Mouse (Mus musculus): ENCODE data around the gene Tsc22d3. TPM values are rescaled to one million over a fixed set of nuclear protein-coding genes. Genes with fewer than 3 reads are reported as not detected.
A peak's percentile ranks its signal among the peaks of the same experiment; 100 is the strongest.

Gene Tsc22d3
- polyA plus RNA-seq, 2 experiments = 52.9 to 96.0 TPM

- H3K36me3 ChIP-seq (ENCODE audit: control insufficient read depth, insufficient read depth, low read length) = no peaks in the 10 kb centered on the region
- peaks cover 6% of the 10 kb centered on the region; the same call in 1 of the 2 replicates for H3K27me3 ChIP-seq (ENCODE audit: control insufficient read depth, insufficient read depth, low read length)
- H3K4me2 ChIP-seq (replicated peaks; ENCODE audit: low read depth, low read length, severe bottlenecking) = no peak overlapping the region
- no peak overlapping the region for H3K9ac ChIP-seq (ENCODE audit: low read depth, low read length, severe bottlenecking)
- H3K9me3 ChIP-seq (ENCODE audit: control insufficient read depth, low read length) = no peaks in the 10 kb centered on the region
- TF ChIP-seq POLR2A (IDR thresholded peaks at IDR 0.05; ENCODE audit: borderline replicate concordance, extremely low read depth, insufficient read depth, insufficient read length) = no peak
- no peak overlapping the region for H3K27ac ChIP-seq (replicated peaks; ENCODE audit: low read depth, low read length)
- WGBS = 66% methylated on average over 3 of the region's 3 CpGs
- DNase-seq (ENCODE audit: low spot score) (no peak), ATAC-seq (ENCODE audit: low FRiP score, low read depth) (no peak)
- H3K4me1 ChIP-seq (ENCODE audit: control insufficient read depth, insufficient read depth, low read length) = no peaks in the 10 kb centered on the region
- no peak overlapping the region for H3K4me3 ChIP-seq (replicated peaks; ENCODE audit: low read length)
Observed at GRCm38 (mm10) chrX:140575636-140576035, 24.8 kb downstream of the Tsc22d3 start.

- Histone ChIP-seq H3K4me3 (replicated peaks; ENCODE audit: low read length) (no peak overlapping the region), H3K4me2 (replicated peaks; ENCODE audit: low read depth, low read length, severe bottlenecking) (no peak overlapping the region), H3K4me1 (ENCODE audit: control insufficient read depth, insufficient read depth, low read length) (no peaks in the 10 kb centered on the region), H3K36me3 (ENCODE audit: control insufficient read depth, insufficient read depth, low read length) (no peaks in the 10 kb centered on the region), H3K9ac (ENCODE audit: low read depth, low read length, severe bottlenecking) (no peak overlapping the region), H3K27me3 (ENCODE audit: control insufficient read depth, insufficient read depth, low read length) (peaks cover 6% of the 10 kb centered on the region; the same call in 1 of the 2 replicates), H3K27ac (replicated peaks; ENCODE audit: low read depth, low read length) (no peak overlapping the region), H3K9me3 (ENCODE audit: control insufficient read depth, low read length) (no peaks in the 10 kb centered on the region)
- DNase-seq (ENCODE audit: low spot score) (no peak), ATAC-seq (ENCODE audit: low FRiP score, low read depth) (no peak)
- TF ChIP-seq POLR2A (IDR thresholded peaks at IDR 0.05; ENCODE audit: borderline replicate concordance, extremely low read depth, insufficient read depth, insufficient read length) = no peak
- 68% methylated on average over 1 of the region's 1 CpGs for WGBS
Observed at GRCm38 (mm10) chrX:140575200-140575599, 25.3 kb downstream of the Tsc22d3 start.

- Histone ChIP-seq H3K36me3 (ENCODE audit: control insufficient read depth, insufficient read depth, low read length) (no peaks in the 10 kb centered on the region), H3K27me3 (ENCODE audit: control insufficient read depth, insufficient read depth, low read length) (peaks cover 6% of the 10 kb centered on the region; the same call in 1 of the 2 replicates), H3K9ac (ENCODE audit: low read depth, low read length, severe bottlenecking) (no peak overlapping the region), H3K9me3 (ENCODE audit: control insufficient read depth, low read length) (no peaks in the 10 kb centered on the region), H3K4me2 (replicated peaks; ENCODE audit: low read depth, low read length, severe bottlenecking) (no peak overlapping the region), H3K4me3 (replicated peaks; ENCODE audit: low read length) (no peak overlapping the region), H3K27ac (replicated peaks; ENCODE audit: low read depth, low read length) (no peak overlapping the region), H3K4me1 (ENCODE audit: control insufficient read depth, insufficient read depth, low read length) (no peaks in the 10 kb centered on the region)
- no peak for DNase-seq (ENCODE audit: low spot score)
- WGBS = 33% methylated on average over 2 of the region's 2 CpGs
- TF ChIP-seq POLR2A (IDR thresholded peaks at IDR 0.05; ENCODE audit: borderline replicate concordance, extremely low read depth, insufficient read depth, insufficient read length) = no peak
- no peak for ATAC-seq (ENCODE audit: low FRiP score, low read depth)
Observed at GRCm38 (mm10) chrX:140572702-140573338, 27.6 kb downstream of the Tsc22d3 start.

GRCm38 (mm10) chrX:140569595-140569994 lies 30.9 kb downstream of the Tsc22d3 start:
- no peaks in the 10 kb centered on the region for H3K9me3 ChIP-seq (ENCODE audit: control insufficient read depth, low read length)
- no peak overlapping the region for H3K27ac ChIP-seq (replicated peaks; ENCODE audit: low read depth, low read length)
- H3K9ac ChIP-seq (ENCODE audit: low read depth, low read length, severe bottlenecking) = no peak overlapping the region
- ATAC-seq (ENCODE audit: low FRiP score, low read depth) (no peak), DNase-seq (ENCODE audit: low spot score) (no peak)
- 84% methylated on average over 1 of the region's 1 CpGs for whole genome bisulfite sequencing
- H3K4me1 ChIP-seq (ENCODE audit: control insufficient read depth, insufficient read depth, low read length) = no peaks in the 10 kb centered on the region
- H3K4me2 ChIP-seq (replicated peaks; ENCODE audit: low read depth, low read length, severe bottlenecking) = no peak overlapping the region
- H3K4me3 ChIP-seq (replicated peaks; ENCODE audit: low read length) = no peak overlapping the region
- H3K36me3 ChIP-seq (ENCODE audit: control insufficient read depth, insufficient read depth, low read length) = no peaks in the 10 kb centered on the region
- peaks cover 5% of the 10 kb centered on the region; the same call in 1 of the 2 replicates for H3K27me3 ChIP-seq (ENCODE audit: control insufficient read depth, insufficient read depth, low read length)
- no peak for TF ChIP-seq POLR2A (IDR thresholded peaks at IDR 0.05; ENCODE audit: borderline replicate concordance, extremely low read depth, insufficient read depth, insufficient read length)

- Histone ChIP-seq H3K9me3 (ENCODE audit: control insufficient read depth, low read length) (no peaks in the 10 kb centered on the region), H3K36me3 (ENCODE audit: control insufficient read depth, insufficient read depth, low read length) (no peaks in the 10 kb centered on the region), H3K27me3 (ENCODE audit: control insufficient read depth, insufficient read depth, low read length) (peaks cover 5% of the 10 kb centered on the region; the same call in 1 of the 2 replicates), H3K4me1 (ENCODE audit: control insufficient read depth, insufficient read depth, low read length) (no peaks in the 10 kb centered on the region), H3K9ac (ENCODE audit: low read depth, low read length, severe bottlenecking) (no peak overlapping the region), H3K4me2 (replicated peaks; ENCODE audit: low read depth, low read length, severe bottlenecking) (no peak overlapping the region), H3K4me3 (replicated peaks; ENCODE audit: low read length) (no peak overlapping the region), H3K27ac (replicated peaks; ENCODE audit: low read depth, low read length) (no peak overlapping the region)
- DNase-seq (ENCODE audit: low spot score) (peak; percentile 34), ATAC-seq (ENCODE audit: low FRiP score, low read depth) (no peak)
- no peak for TF ChIP-seq POLR2A (IDR thresholded peaks at IDR 0.05; ENCODE audit: borderline replicate concordance, extremely low read depth, insufficient read depth, insufficient read length)
- WGBS = 33% methylated on average over 1 of the region's 1 CpGs
Observed at GRCm38 (mm10) chrX:140567711-140568407, 32.6 kb downstream of the Tsc22d3 start.

Measured in limb, embryonic 14.5 days (tissue).